Mouse (Mus musculus): ENCODE results near the gene Fam149a. TPM values are rescaled to one million over a fixed set of nuclear protein-coding genes. Genes with fewer than 3 reads are reported as not detected.
"Not testable (repeated sequence)": the region's sequence is repeated elsewhere in the genome, so short reads cannot be mapped to it uniquely, and the experiment has no call there.

The Fam149a gene
- polyA plus RNA-seq, 1 experiment from 2014 or later: 1.8 TPM

- Histone ChIP-seq H3K27me3 (ENCODE audit: control insufficient read depth, insufficient read depth, low read depth, low read length) (no peaks in the 10 kb centered on the region), H3K4me2 (ENCODE audit: low read depth, low read length) (no peak overlapping the region), H3K9ac (ENCODE audit: low read depth, low read length) (no peak overlapping the region), H3K4me1 (ENCODE audit: control insufficient read depth, low read depth, low read length) (no peaks in the 10 kb centered on the region; the same call in 1 of the 2 replicates), H3K27ac (ENCODE audit: low read length) (no peak overlapping the region), H3K4me3 (ENCODE audit: low read depth, low read length) (no peak overlapping the region), H3K36me3 (ENCODE audit: control insufficient read depth, insufficient read depth) (no peaks in the 10 kb centered on the region), H3K9me3 (replicated peaks; ENCODE audit: control insufficient read depth, low read length) (no peaks in the 10 kb centered on the region)
- ATAC-seq (ENCODE audit: low read depth): no peak
- WGBS (ENCODE audit: insufficient replicate concordance): 63% methylated on average over 8 of the region's 8 CpGs
These were observed 37.8 kb downstream of the Fam149a start for GRCm38 (mm10) chr8:45344298-45344697.

- Histone ChIP-seq H3K9me3 (replicated peaks; ENCODE audit: control insufficient read depth, low read length) (no peaks in the 10 kb centered on the region), H3K36me3 (ENCODE audit: control insufficient read depth, insufficient read depth) (no peaks in the 10 kb centered on the region), H3K4me1 (ENCODE audit: control insufficient read depth, low read depth, low read length) (no peaks in the 10 kb centered on the region; the same call in 1 of the 2 replicates), H3K4me2 (ENCODE audit: low read depth, low read length) (no peak overlapping the region), H3K9ac (ENCODE audit: low read depth, low read length) (no peak overlapping the region), H3K27me3 (ENCODE audit: control insufficient read depth, insufficient read depth, low read depth, low read length) (no peaks in the 10 kb centered on the region), H3K4me3 (ENCODE audit: low read depth, low read length) (no peak overlapping the region), H3K27ac (ENCODE audit: low read length) (peak overlapping the region; percentile 75)
- WGBS (ENCODE audit: insufficient replicate concordance): 63% methylated on average over 12 of the region's 12 CpGs
- ATAC-seq (ENCODE audit: low read depth): peak; percentile 79
These were observed 40.2 kb downstream of the Fam149a start for GRCm38 (mm10) chr8:45341630-45342628.

- Histone ChIP-seq H3K27ac (ENCODE audit: low read length) (peak overlapping the region; percentile 64), H3K4me1 (ENCODE audit: control insufficient read depth, low read depth, low read length) (no peaks in the 10 kb centered on the region; the same call in none of the 2 replicates), H3K27me3 (ENCODE audit: control insufficient read depth, insufficient read depth, low read depth, low read length) (no peaks in the 10 kb centered on the region), H3K4me2 (ENCODE audit: low read depth, low read length) (peak overlapping the region; percentile 65), H3K4me3 (ENCODE audit: low read depth, low read length) (peak overlapping the region; percentile 64), H3K9ac (ENCODE audit: low read depth, low read length) (0 out of 2 replicates have a peak overlapping the region, but pooled peaks have one; percentile 20), H3K36me3 (ENCODE audit: control insufficient read depth, insufficient read depth) (no peaks in the 10 kb centered on the region), H3K9me3 (replicated peaks; ENCODE audit: control insufficient read depth, low read length) (no peaks in the 10 kb centered on the region)
- 2% methylated on average over 8 of the region's 8 CpGs for WGBS (ENCODE audit: insufficient replicate concordance)
- ATAC-seq (ENCODE audit: low read depth): peak; percentile 65
These were observed 48.6 kb downstream of the Fam149a start for GRCm38 (mm10) chr8:45333493-45333892.

- WGBS (ENCODE audit: insufficient replicate concordance): 2% methylated on average over 44 of the region's 44 CpGs
- Histone ChIP-seq H3K9me3 (replicated peaks; ENCODE audit: control insufficient read depth, low read length) (no peaks in the 10 kb centered on the region), H3K36me3 (ENCODE audit: control insufficient read depth, insufficient read depth) (no peaks in the 10 kb centered on the region), H3K4me2 (ENCODE audit: low read depth, low read length) (peak within 1 kb of the TSS; percentile 65), H3K4me3 (ENCODE audit: low read depth, low read length) (peak within 1 kb of the TSS; percentile 64), H3K27me3 (ENCODE audit: control insufficient read depth, insufficient read depth, low read depth, low read length) (no peaks in the 10 kb centered on the region), H3K27ac (ENCODE audit: low read length) (peak within 1 kb of the TSS; percentile 64), H3K9ac (ENCODE audit: low read depth, low read length) (peak within 1 kb of the TSS; percentile 61), H3K4me1 (ENCODE audit: control insufficient read depth, low read depth, low read length) (no peaks in the 10 kb centered on the region; the same call in none of the 2 replicates)
- peak; percentile 83 for ATAC-seq (ENCODE audit: low read depth)
These were observed 49.2 kb downstream of the Fam149a start, which contains the start of gene Cyp4v3 for GRCm38 (mm10) chr8:45332685-45333409. TSS of gene Cyp4v3 (minus strand) at chr8:45333216.

- no peak for ATAC-seq (ENCODE audit: low read depth)
- H3K4me2 ChIP-seq (ENCODE audit: low read depth, low read length): no peak overlapping the region
- no peak overlapping the region for H3K4me3 ChIP-seq (ENCODE audit: low read depth, low read length)
- no peaks in the 10 kb centered on the region for H3K9me3 ChIP-seq (replicated peaks; ENCODE audit: control insufficient read depth, low read length)
- 38% methylated on average over 3 of the region's 3 CpGs for WGBS (ENCODE audit: insufficient replicate concordance)
- H3K36me3 ChIP-seq (ENCODE audit: control insufficient read depth, insufficient read depth): no peaks in the 10 kb centered on the region
- H3K4me1 ChIP-seq (ENCODE audit: control insufficient read depth, low read depth, low read length): no peaks in the 10 kb centered on the region; the same call in none of the 2 replicates
- no peak overlapping the region for H3K27ac ChIP-seq (ENCODE audit: low read length)
- no peaks in the 10 kb centered on the region for H3K27me3 ChIP-seq (ENCODE audit: control insufficient read depth, insufficient read depth, low read depth, low read length)
- H3K9ac ChIP-seq (ENCODE audit: low read depth, low read length): no peak overlapping the region
These were observed 51.2 kb downstream of the Fam149a start for GRCm38 (mm10) chr8:45330856-45331255.

GRCm38 (mm10) chr8:45329206-45329980 is 52.7 kb downstream of the Fam149a start:
- no peaks in the 10 kb centered on the region for H3K27me3 ChIP-seq (ENCODE audit: control insufficient read depth, insufficient read depth, low read depth, low read length)
- no peak overlapping the region for H3K27ac ChIP-seq (ENCODE audit: low read length)
- H3K4me3 ChIP-seq (ENCODE audit: low read depth, low read length): no peak overlapping the region
- H3K4me2 ChIP-seq (ENCODE audit: low read depth, low read length): no peak overlapping the region
- H3K36me3 ChIP-seq (ENCODE audit: control insufficient read depth, insufficient read depth): no peaks in the 10 kb centered on the region
- no peaks in the 10 kb centered on the region; the same call in none of the 2 replicates for H3K4me1 ChIP-seq (ENCODE audit: control insufficient read depth, low read depth, low read length)
- H3K9ac ChIP-seq (ENCODE audit: low read depth, low read length): no peak overlapping the region
- no peaks in the 10 kb centered on the region for H3K9me3 ChIP-seq (replicated peaks; ENCODE audit: control insufficient read depth, low read length)
- 73% methylated on average over 6 of the region's 6 CpGs for WGBS (ENCODE audit: insufficient replicate concordance)
- no peak for ATAC-seq (ENCODE audit: low read depth)

- not testable (repeated sequence) for H3K9me3 ChIP-seq (replicated peaks; ENCODE audit: control insufficient read depth, low read length); H3K27me3 ChIP-seq (ENCODE audit: control insufficient read depth, insufficient read depth, low read depth, low read length); H3K27ac ChIP-seq (ENCODE audit: low read length); H3K9ac ChIP-seq (ENCODE audit: low read depth, low read length); H3K4me3 ChIP-seq (ENCODE audit: low read depth, low read length); H3K4me1 ChIP-seq (ENCODE audit: control insufficient read depth, low read depth, low read length); H3K36me3 ChIP-seq (ENCODE audit: control insufficient read depth, insufficient read depth); ATAC-seq (ENCODE audit: low read depth); H3K4me2 ChIP-seq (ENCODE audit: low read depth, low read length)
These were observed 55.0 kb downstream of the Fam149a start for GRCm38 (mm10) chr8:45327076-45327475.

- no peak overlapping the region for H3K27ac ChIP-seq (ENCODE audit: low read length)
- H3K4me3 ChIP-seq (ENCODE audit: low read depth, low read length): no peak overlapping the region
- H3K9me3 ChIP-seq (replicated peaks; ENCODE audit: control insufficient read depth, low read length): no peaks in the 10 kb centered on the region
- H3K4me1 ChIP-seq (ENCODE audit: control insufficient read depth, low read depth, low read length): no peaks in the 10 kb centered on the region
- no peak overlapping the region for H3K9ac ChIP-seq (ENCODE audit: low read depth, low read length)
- H3K27me3 ChIP-seq (ENCODE audit: control insufficient read depth, insufficient read depth, low read depth, low read length): no peaks in the 10 kb centered on the region
- ATAC-seq (ENCODE audit: low read depth): no peak
- 65% methylated on average over 4 of the region's 4 CpGs for WGBS (ENCODE audit: insufficient replicate concordance)
- H3K36me3 ChIP-seq (ENCODE audit: control insufficient read depth, insufficient read depth): no peaks in the 10 kb centered on the region
- no peak overlapping the region for H3K4me2 ChIP-seq (ENCODE audit: low read depth, low read length)
These were observed 57.9 kb downstream of the Fam149a start for GRCm38 (mm10) chr8:45324151-45324550.

Measured in liver, embryonic 16.5 days (tissue).